In genomic region chr11:101171721-101172433, GRCm38 (mm10) we compare ENCODE assay signal across 8 mouse cellular contexts. TPM values are rescaled to one million over a fixed set of nuclear protein-coding genes. Genes with fewer than 3 reads are reported as not detected.
DNase-seq lines count a peak whose midpoint lies in the region; ATAC-seq lines count a peak whose summit lies in the region.
"Had no signal": no experiment of that assay in that cellular context is flagged by ENCODE, and none has a peak within 500 bp of the region (broad histone marks: within the 10 kb centered on the region; RNA-seq: fewer than 3 reads in every experiment).

No protein-coding gene starts in this region.

- H3K27me3 ChIP-seq in hindbrain, embryonic 13.5 days, result peaks cover 66% of the 10 kb centered on the region

- ATAC-seq in frontal cortex, adult (ENCODE audit: low TSS enrichment), result peak; percentile 17; the same call in 1 of the 2 replicates
- peak; percentile 46 for ATAC-seq in hindbrain, embryonic 13.5 days (ENCODE audit: low FRiP score)

- peaks cover 12% of the 10 kb centered on the region for H3K36me3 ChIP-seq in hindbrain, embryonic 13.5 days

- H3K4me1 ChIP-seq in hindbrain, embryonic 13.5 days (replicated peaks), result peaks cover 77% of the 10 kb centered on the region

- H3K27ac ChIP-seq in hindbrain, embryonic 13.5 days, result peak overlapping the region; percentile 89

- WGBS in hindbrain, embryonic 13.5 days, result under 1% methylated on average over 31 of the region's 31 CpGs

- peak overlapping the region; percentile 83 for H3K4me2 ChIP-seq in hindbrain, embryonic 13.5 days

- peak overlapping the region; percentile 49 for H3K4me3 ChIP-seq in hindbrain, embryonic 13.5 days

- peak overlapping the region; percentile 69 for H3K9ac ChIP-seq in hindbrain, embryonic 13.5 days

- peak; percentile 93 for DNase-seq in NIH3T3 (ENCODE audit: low read depth)
- DNase-seq in cerebellum, adult 18-20 months, result peak; percentile 83
- DNase-seq in left cerebral cortex, adult 18-20 months (ENCODE audit: low spot score in 2 of 2), result peak; percentile 66 to 76
- peak; percentile 84 for DNase-seq in lung, postnatal 36 days
- DNase-seq in right cerebral cortex, adult 2 months (ENCODE audit: low spot score in 2 of 2), result peak; percentile 73 to 80

- no peaks in the 10 kb centered on the region for H3K9me3 ChIP-seq in hindbrain, embryonic 13.5 days

RNA-seq across cellular contexts. Expression of gene Plekhh3, which starts 0.7 kb away (rescaled TPM):
- polyA plus RNA-seq in hindbrain, embryonic 13.5 days (2015; fragmentation: Nextera tagmentation; extraction: Ambion mirVana), result 8.7 and 10.2 TPM in 2 replicates
- total RNA-seq in left cerebral cortex, adult 18-20 months (2021), result 10 to 100 TPM; 14.2 to 16.7 TPM

RNA-seq across cellular contexts. Expression of gene Cntnap1, which starts 1.6 kb away (rescaled TPM):
- polyA plus RNA-seq in hindbrain, embryonic 13.5 days (2015; fragmentation: Nextera tagmentation; extraction: Ambion mirVana), result 2.6 and 2.8 TPM in 2 replicates
- total RNA-seq in left cerebral cortex, adult 18-20 months (2021), result 100 to 1,000 TPM; 158 to 160 TPM
- total RNA-seq: neutrophil, adult 5-6 weeks had no signal

RNA-seq across cellular contexts. Expression of gene Ccr10, which starts 3.4 kb away (rescaled TPM):
- polyA plus RNA-seq in hindbrain, embryonic 13.5 days (2015; fragmentation: Nextera tagmentation; extraction: Ambion mirVana), result 0.13 and 0.18 TPM in 2 replicates
- total RNA-seq in left cerebral cortex, adult 18-20 months (2021), result under 1 TPM in 1 of 2 experiments, not detected in 1; 0.28 TPM
- total RNA-seq: neutrophil, adult 5-6 weeks had no signal

RNA-seq across cellular contexts. Expression of gene Tubg2, which starts 16.2 kb away (rescaled TPM):
- polyA plus RNA-seq in hindbrain, embryonic 13.5 days (2015; fragmentation: Nextera tagmentation; extraction: Ambion mirVana), result 34.6 and 38.2 TPM in 2 replicates
- total RNA-seq in left cerebral cortex, adult 18-20 months (2021), result 10 to 100 TPM; 48.6 to 54.5 TPM

RNA-seq across cellular contexts. Expression of gene Tubg1, which starts 52.1 kb away (rescaled TPM):
- polyA plus RNA-seq in hindbrain, embryonic 13.5 days (2015; fragmentation: Nextera tagmentation; extraction: Ambion mirVana), result 79.6 and 84.0 TPM in 2 replicates
- 10 to 100 TPM; 44.5 to 53.3 TPM for total RNA-seq in left cerebral cortex, adult 18-20 months (2021)

Comparison
In these comparisons a context has a peak if more than half of its experiments do, and no peak if none do; other contexts are left out.
1. Peak in every context shown above with its lines: DNase-seq, ATAC-seq, H3K4me3 ChIP-seq and H3K27ac ChIP-seq.